Mouse (Mus musculus) urinary bladder, adult 2 months (tissue): ENCODE data around the gene Pln. TPM values are rescaled to one million over a fixed set of nuclear protein-coding genes. Genes with fewer than 3 reads are reported as not detected.
A peak's percentile ranks its signal among the peaks of the same experiment; 100 is the strongest.

Source experiments
- DNase-seq: peaks from one replicate; pipeline ENCODE4 v3.0.0; 2022; ENCODE audit warnings: low spot score
- polyA plus RNA-seq: library from polyadenylated mRNA; depleted of rRNA; stranded (reverse); fragments of >200 nt; gene quantifications from 2 replicates; pipeline ENCODE4 v1.2.3, GENCODE M21; 2012; rRNA removed

The Pln gene
- polyA plus RNA-seq, 1 experiment: 12.2 TPM

GRCm38 (mm10) chr10:53364311-53364710 lies 26.8 kb downstream of the Pln start:
- no peak for DNase-seq

DNA sequence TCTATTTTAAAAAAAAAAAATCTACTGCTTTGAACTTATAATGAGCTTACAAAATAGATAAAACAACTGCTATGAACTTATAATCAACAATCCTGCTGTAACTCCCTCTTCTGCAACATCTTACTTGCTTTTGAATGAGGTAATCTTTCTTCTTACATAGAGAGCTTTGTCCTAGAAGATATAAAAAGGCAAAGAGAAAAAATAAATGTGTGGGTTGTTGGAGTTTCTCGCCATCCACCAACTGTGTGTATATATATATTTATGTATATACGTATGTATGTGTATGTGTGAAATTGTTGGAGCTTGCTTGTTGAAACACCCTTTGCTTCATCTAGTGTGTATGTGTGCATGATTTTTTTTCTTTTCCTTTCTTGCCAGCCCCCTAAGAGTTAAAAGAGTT lies 29.8 kb downstream of the Pln start:
- DNase-seq: no peak

DNA sequence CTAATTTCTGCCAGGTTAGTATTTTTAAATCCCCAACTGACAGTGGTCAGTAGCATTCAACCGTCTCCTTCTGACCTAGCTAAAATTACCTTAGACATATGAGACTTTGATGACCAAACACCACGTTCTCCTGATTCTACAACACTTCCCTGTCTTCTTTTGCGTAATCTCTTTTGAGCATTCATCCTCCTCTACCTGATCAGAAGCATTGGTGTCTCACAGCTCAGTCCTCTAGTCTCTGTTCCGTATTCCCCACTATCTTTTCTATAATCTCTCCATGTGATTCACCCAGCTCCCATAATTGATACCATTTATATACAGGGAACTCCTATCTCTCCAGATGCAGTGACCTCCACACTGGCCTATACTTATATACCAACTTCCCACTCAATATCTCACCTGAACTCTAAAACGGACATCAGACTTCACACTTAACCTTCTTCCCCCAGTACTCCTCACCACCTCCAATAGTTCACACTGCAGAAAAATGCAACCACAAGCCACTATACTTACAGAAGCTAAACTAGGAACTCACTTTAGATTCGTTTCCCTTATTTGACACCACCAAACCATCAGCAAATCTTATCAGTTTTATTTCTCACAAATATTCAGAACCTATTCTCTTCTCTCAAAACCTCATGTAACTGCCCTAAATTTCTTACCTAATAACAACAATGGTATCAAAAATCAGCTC lies 36.6 kb downstream of the Pln start:
- no peak for DNase-seq

GRCm38 (mm10) chr10:53377096-53377495 lies 39.6 kb downstream of the Pln start:
- no peak for DNase-seq

DNA sequence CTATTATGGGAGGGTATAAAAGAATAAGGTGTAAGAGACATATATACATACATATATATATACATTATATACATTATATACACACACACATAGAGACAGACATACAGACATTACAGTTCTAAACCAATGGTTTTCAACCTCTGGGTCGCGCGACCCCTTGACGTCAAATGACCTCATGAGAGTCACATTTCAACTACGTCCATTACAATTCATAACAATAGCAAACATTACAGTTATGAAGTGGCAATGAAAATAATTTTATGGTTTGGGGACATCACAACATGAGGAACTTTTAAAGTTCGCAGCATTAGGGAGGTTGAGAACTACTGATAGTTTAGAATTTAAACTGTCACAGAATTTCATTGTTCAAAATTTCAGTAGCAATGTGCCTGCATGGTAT lies 40.8 kb downstream of the Pln start:
- no peak for DNase-seq

DNA sequence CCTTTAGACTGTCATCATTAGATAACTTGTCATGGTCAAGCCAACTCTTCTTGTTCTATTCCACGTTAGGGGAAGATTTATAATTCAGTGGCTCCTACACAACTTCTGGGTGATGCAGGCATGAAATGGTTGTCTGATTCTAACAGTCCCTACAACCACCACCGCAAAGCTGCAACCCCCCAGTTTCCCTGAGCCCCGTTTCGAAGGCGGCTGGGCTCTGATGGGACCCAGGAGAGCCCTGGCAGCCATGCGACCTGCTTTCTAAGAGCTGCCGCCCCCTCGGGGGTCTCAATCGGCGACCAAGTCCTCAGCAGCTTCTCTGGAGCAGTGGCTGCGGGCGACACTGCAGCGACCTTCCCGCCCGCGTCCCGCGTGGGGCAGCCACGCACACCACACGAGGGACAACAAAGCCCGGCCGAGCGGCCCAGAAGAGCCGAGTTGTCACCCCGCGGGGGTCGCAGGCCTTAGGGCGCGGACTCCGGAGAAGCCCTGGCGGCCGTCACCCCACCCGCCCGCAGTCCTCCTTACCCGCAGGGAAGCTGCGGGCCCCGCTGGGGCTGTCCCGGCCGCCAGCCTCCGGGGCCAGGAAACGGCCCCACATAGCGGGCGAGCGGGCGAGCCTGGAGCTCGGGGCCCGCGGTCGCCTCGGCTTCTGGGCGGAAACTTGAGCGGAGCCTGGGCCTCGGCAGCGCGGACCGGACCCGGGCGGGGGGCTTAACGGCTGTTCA lies 41.7 kb downstream of the Pln start:
- peak; percentile 71 for DNase-seq

DNA sequence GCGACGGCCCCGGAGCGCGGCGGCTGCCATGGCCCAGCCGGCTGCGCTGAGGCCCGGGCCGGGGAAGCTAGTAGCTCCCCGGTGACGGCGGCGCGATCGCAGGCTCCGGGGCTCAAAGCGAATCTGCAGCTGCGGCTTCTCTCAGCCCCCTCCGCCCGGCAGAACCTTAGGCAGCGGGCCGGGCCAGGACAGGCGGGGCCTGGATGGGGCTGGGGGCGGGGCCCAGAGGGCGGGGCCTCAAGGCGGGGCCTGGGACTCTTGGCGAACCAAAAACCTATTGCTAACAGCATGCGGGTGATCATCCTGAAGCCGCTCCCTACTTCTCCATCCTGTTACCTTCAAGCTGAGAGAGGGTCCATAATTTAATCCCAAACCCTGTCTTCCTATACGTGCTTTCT lies 42.2 kb downstream of the Pln start, which contains the start of gene Cep85l:
Gene Cep85l, minus strand, starts transcription at position 239 of the 398 bp plus-strand sequence.
- DNase-seq: no peak

- no peak for DNase-seq
These were observed 45.4 kb downstream of the Pln start for GRCm38 (mm10) chr10:53382696-53383365.

- DNase-seq: no peak
These were observed 47.4 kb downstream of the Pln start for GRCm38 (mm10) chr10:53384896-53385295.

DNA sequence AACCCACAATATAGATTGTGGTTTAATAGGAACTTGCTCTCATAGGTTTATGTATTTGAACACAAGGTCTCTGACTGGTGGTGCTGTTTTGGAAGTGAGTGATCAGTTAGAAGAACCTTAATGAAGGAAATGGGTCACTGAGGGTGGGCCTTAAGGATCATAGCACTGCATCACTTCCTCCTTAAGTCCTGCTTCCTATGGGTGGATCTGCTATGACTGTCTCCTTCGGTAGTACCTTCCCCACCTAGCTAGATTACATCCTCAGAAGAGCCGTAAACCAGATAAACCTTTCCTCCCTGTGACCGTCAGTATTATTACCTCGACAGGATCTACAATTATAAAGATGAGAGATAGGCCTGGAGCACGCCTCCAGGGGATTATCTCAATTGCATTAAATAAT lies 48.0 kb downstream of the Pln start:
- no peak for DNase-seq

DNA sequence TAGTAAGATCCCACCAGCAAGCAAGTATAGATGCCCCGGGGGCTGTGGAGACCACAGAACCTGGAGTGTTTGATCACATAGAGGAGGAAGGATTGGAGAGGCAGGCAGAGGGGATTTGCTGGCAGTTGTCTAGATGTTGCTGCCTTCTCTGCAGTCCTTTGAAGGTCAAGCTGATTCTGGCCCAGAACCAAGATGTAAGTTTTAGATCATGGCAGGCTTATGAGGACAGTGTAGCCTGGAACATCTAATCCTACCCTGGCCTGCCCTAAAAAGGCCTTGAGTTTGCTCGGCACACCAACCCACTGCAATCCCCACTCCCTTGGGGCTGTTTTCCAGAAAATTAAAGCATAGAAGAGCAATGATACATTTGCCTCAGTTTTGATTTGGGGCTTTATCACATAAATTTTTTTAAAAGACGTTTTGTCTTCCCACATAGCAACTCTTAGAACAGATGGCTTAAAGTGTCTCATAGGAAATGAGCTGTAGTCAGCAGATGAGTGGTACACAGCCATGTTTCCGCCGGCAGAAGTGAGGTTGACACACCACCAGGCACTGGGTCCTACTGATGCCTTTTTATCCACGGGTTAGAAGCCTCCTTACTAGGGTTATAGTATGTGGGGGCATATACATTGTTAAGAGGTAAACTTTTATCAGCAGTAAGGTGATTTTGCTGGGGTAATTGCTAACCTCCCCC lies 50.9 kb downstream of the Pln start:
- DNase-seq: no peak

- DNase-seq: no peak
These were observed 57.6 kb downstream of the Pln start for GRCm38 (mm10) chr10:53394923-53395629.

Other genes with a start within 250 kb of the Pln start
- 7.4 and 9.0 TPM in 2 replicates for gene Cep85l, start 42.3 kb downstream of the Pln start, polyA plus RNA-seq